Mouse (Mus musculus): Measurements from ENCODE around the gene Nufip2.
"Not testable (repeated sequence)": the region's sequence is repeated elsewhere in the genome, so short reads cannot be mapped to it uniquely, and the experiment has no call there.

Nufip2 gene

GRCm38 (mm10) chr11:77685383-77686265 lies at the start of gene Nufip2:
Nufip2 (plus strand) TSS chr11:77686155.
- peak; percentile 99 for DNase-seq (ENCODE audit: low spot score)

GRCm38 (mm10) chr11:77641390-77641789 lies 44.6 kb upstream of the Nufip2 start:
- DNase-seq (ENCODE audit: low spot score) = no peak

- no peak for DNase-seq (ENCODE audit: low spot score)
These were observed 40.5 kb upstream of the Nufip2 start for GRCm38 (mm10) chr11:77645481-77645880.

- DNase-seq (ENCODE audit: low spot score) = no peak
These were observed 37.1 kb upstream of the Nufip2 start for GRCm38 (mm10) chr11:77648878-77649277.

- no peak for DNase-seq (ENCODE audit: low spot score)
These were observed 33.5 kb upstream of the Nufip2 start for GRCm38 (mm10) chr11:77652484-77652883.

- DNase-seq (ENCODE audit: low spot score) = not testable (repeated sequence)
These were observed 32.4 kb upstream of the Nufip2 start for GRCm38 (mm10) chr11:77653406-77654190.

- DNase-seq (ENCODE audit: low spot score) = no peak
These were observed 26.0 kb upstream of the Nufip2 start for GRCm38 (mm10) chr11:77659986-77660385.

GRCm38 (mm10) chr11:77663639-77664038 lies 22.3 kb upstream of the Nufip2 start:
- no peak for DNase-seq (ENCODE audit: low spot score)

- no peak for DNase-seq (ENCODE audit: low spot score)
These were observed 21.9 kb upstream of the Nufip2 start for GRCm38 (mm10) chr11:77664046-77664445.

- not testable (repeated sequence) for DNase-seq (ENCODE audit: low spot score)
These were observed 20.6 kb upstream of the Nufip2 start for GRCm38 (mm10) chr11:77665384-77665783.

GRCm38 (mm10) chr11:77666766-77667165 lies 19.2 kb upstream of the Nufip2 start:
- DNase-seq (ENCODE audit: low spot score) = not testable (repeated sequence)

- DNase-seq (ENCODE audit: low spot score) = no peak
These were observed 13.2 kb upstream of the Nufip2 start for GRCm38 (mm10) chr11:77672746-77673145.

GRCm38 (mm10) chr11:77673428-77673991 lies 12.4 kb upstream of the Nufip2 start:
- no peak for DNase-seq (ENCODE audit: low spot score)

GRCm38 (mm10) chr11:77680018-77680417 lies 5.9 kb upstream of the Nufip2 start:
- DNase-seq (ENCODE audit: low spot score) = no peak

- DNase-seq (ENCODE audit: low spot score) = no peak
These were observed 1.1 kb upstream of the Nufip2 start for GRCm38 (mm10) chr11:77684896-77685295.

- DNase-seq (ENCODE audit: low spot score) = no peak
These were observed 438 bp downstream of the Nufip2 start for GRCm38 (mm10) chr11:77686346-77686840.

- DNase-seq (ENCODE audit: low spot score) = peak; percentile 77
These were observed 1.0 kb downstream of the Nufip2 start for GRCm38 (mm10) chr11:77686841-77687540.

GRCm38 (mm10) chr11:77687541-77688131 lies 1.7 kb downstream of the Nufip2 start:
- DNase-seq (ENCODE audit: low spot score) = peak; percentile 73

GRCm38 (mm10) chr11:77693026-77693425 lies 7.1 kb downstream of the Nufip2 start:
- DNase-seq (ENCODE audit: low spot score) = no peak

GRCm38 (mm10) chr11:77697232-77697631 lies 11.3 kb downstream of the Nufip2 start:
- DNase-seq (ENCODE audit: low spot score) = no peak

- DNase-seq (ENCODE audit: low spot score) = no peak
These were observed 20.0 kb downstream of the Nufip2 start for GRCm38 (mm10) chr11:77705920-77706319.
